Comparison of ENCODE assay signal across 8 mouse cellular contexts in the genomic region with DNA sequence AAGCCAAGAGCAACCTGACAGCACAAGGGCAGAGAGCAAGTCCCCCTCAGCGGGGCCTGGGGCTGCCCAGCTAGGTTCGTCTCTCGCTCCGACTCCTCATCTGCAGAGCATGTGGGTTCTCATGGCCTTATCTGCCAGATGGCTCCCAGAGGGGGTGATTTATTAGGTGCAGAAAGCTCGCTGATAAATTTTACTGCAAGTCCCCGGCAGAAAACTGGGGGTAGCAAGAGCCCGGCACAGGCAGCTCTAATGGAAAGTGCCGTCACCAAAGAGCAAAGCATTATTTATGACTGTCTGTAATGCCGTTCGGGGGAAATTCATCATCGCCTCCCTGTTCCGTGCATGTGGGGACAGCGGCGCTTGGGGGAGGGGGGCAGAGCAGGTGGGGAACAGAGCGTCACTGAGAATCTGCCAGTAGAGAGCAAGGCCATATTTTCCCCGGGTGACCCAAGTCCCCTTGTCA.
DNase-seq lines count a peak whose midpoint lies in the region; ATAC-seq and TF ChIP-seq lines count a peak whose summit lies in the region.
"Had no signal": no experiment of that assay in that cellular context is flagged by ENCODE, and none has a peak within 500 bp of the region (broad histone marks: within the 10 kb centered on the region; RNA-seq: fewer than 3 reads in every experiment).

No protein-coding gene starts in this region.

- no peak overlapping the region for H3K4me3 ChIP-seq in lung, postnatal 0 days (ENCODE audit: low read depth, low read length)
- no peak overlapping the region for H3K4me3 ChIP-seq in lung, adult 2 months (replicated peaks; ENCODE audit: extremely low read depth, low read depth, low read length)
- no peak overlapping the region for H3K4me3 ChIP-seq in heart, adult 2 months
- no peak overlapping the region for H3K4me3 ChIP-seq in intestine, embryonic 15.5 days (replicated peaks)
- peak overlapping the region; percentile 14; the same call in 1 of the 2 replicates for H3K4me3 ChIP-seq in olfactory bulb, adult 2 months (ENCODE audit: insufficient read depth, low read depth, low read length)

- no peaks in the 10 kb centered on the region for H3K27me3 ChIP-seq in lung, postnatal 0 days (replicated peaks; ENCODE audit: insufficient read depth, low read length)
- no peaks in the 10 kb centered on the region for H3K27me3 ChIP-seq in heart, adult 2 months (ENCODE audit: control insufficient read depth, insufficient read depth, low read length)
- no peaks in the 10 kb centered on the region for H3K27me3 ChIP-seq in intestine, embryonic 15.5 days (replicated peaks)

- 34% methylated on average over 16 of the region's 16 CpGs for WGBS in lung, postnatal 0 days
- 27% methylated on average over 16 of the region's 16 CpGs for WGBS in lung, adult 2 months
- whole genome bisulfite sequencing in heart, adult 2 months = 20% methylated on average over 16 of the region's 16 CpGs
- 4% methylated on average over 16 of the region's 16 CpGs for WGBS in intestine, embryonic 15.5 days
- 40% methylated on average over 16 of the region's 16 CpGs for WGBS in olfactory bulb, adult 2 months

- TF ChIP-seq EP300 in lung, postnatal 0 days (IDR thresholded peaks at IDR 0.05) = no peak
- no peak for TF ChIP-seq EP300 in heart, adult 2 months (IDR thresholded peaks at IDR 0.05; ENCODE audit: insufficient read depth, low read depth, low read length)

- 0 out of 2 replicates have a peak overlapping the region, but pooled peaks have one; percentile 1 for H3K4me2 ChIP-seq in lung, postnatal 0 days (replicated peaks; ENCODE audit: low read depth, low read length)
- H3K4me2 ChIP-seq in intestine, embryonic 15.5 days (replicated peaks) = peak overlapping the region; percentile 53

- H3K9ac ChIP-seq in lung, postnatal 0 days (replicated peaks; ENCODE audit: low read depth) = no peak overlapping the region
- H3K9ac ChIP-seq in heart, adult 2 months (ENCODE audit: low read depth, low read length) = no peak overlapping the region; the same call in 1 of the 2 replicates
- peak overlapping the region; percentile 5; the same call in 1 of the 2 replicates for H3K9ac ChIP-seq in intestine, embryonic 15.5 days
- H3K9ac ChIP-seq: liver, embryonic 14.5 days had no signal

- no peak for ATAC-seq in lung, postnatal 0 days
- ATAC-seq in intestine, embryonic 15.5 days = peak; percentile 44
- no peak for ATAC-seq in inflammation-experienced regulatory T-cells, adult 6 months

- H3K79me2 ChIP-seq in heart, adult 2 months (replicated peaks; ENCODE audit: control insufficient read depth, insufficient read depth, low read length) = no peaks in the 10 kb centered on the region

- DNase-seq in lung, postnatal 0 days (ENCODE audit: low spot score) = no peak
- DNase-seq in lung, adult 2 months = no peak
- DNase-seq in heart, adult 2 months = peak; percentile 24 to 29
- DNase-seq in urinary bladder, adult 2 months (ENCODE audit: low spot score) = no peak

- no peak overlapping the region for H3K27ac ChIP-seq in lung, postnatal 0 days (ENCODE audit: low read length)
- no peak overlapping the region for H3K27ac ChIP-seq in heart, adult 2 months
- H3K27ac ChIP-seq in intestine, embryonic 15.5 days = no peak overlapping the region
- H3K27ac ChIP-seq in olfactory bulb, adult 2 months (ENCODE audit: insufficient read depth, low read depth, low read length) = no peak overlapping the region
- H3K27ac ChIP-seq: liver, embryonic 14.5 days had no signal

- H3K9me3 ChIP-seq in lung, postnatal 0 days (ENCODE audit: low read length) = no peaks in the 10 kb centered on the region
- no peaks in the 10 kb centered on the region for H3K9me3 ChIP-seq in intestine, embryonic 15.5 days

- TF ChIP-seq CTCF in lung, postnatal 0 days (IDR thresholded peaks at IDR 0.05) = no peak
- no peak for TF ChIP-seq CTCF in lung, adult 2 months (IDR thresholded peaks at IDR 0.05; ENCODE audit: insufficient read depth, low read length)
- TF ChIP-seq CTCF in heart, adult 2 months (IDR thresholded peaks at IDR 0.05) = no peak
- TF ChIP-seq CTCF in olfactory bulb, adult 2 months (IDR thresholded peaks at IDR 0.05; ENCODE audit: insufficient read depth, low read depth, low read length) = no peak

- no peaks in the 10 kb centered on the region for H3K36me3 ChIP-seq in lung, postnatal 0 days (ENCODE audit: insufficient read depth, low read length)
- no peaks in the 10 kb centered on the region for H3K36me3 ChIP-seq in heart, adult 2 months (ENCODE audit: control insufficient read depth, insufficient read depth, low read length)
- no peaks in the 10 kb centered on the region for H3K36me3 ChIP-seq in intestine, embryonic 15.5 days

- intact Hi-C loops in heart, adult 2 months (cut with DNase I) = no loop called here

- TF ChIP-seq POLR2A in lung, adult 2 months (IDR thresholded peaks at IDR 0.05; ENCODE audit: borderline replicate concordance, extremely low read depth, low read depth, low read length) = no peak
- TF ChIP-seq POLR2A in heart, adult 2 months (IDR thresholded peaks at IDR 0.05; ENCODE audit: insufficient read depth, low read depth, low read length) = no peak
- TF ChIP-seq POLR2A in olfactory bulb, adult 2 months (IDR thresholded peaks at IDR 0.05; ENCODE audit: insufficient read depth, low read depth, low read length) = no peak

- peaks cover 4% of the 10 kb centered on the region; the same call in 1 of the 2 replicates for H3K4me1 ChIP-seq in lung, postnatal 0 days (ENCODE audit: insufficient read depth, low read depth, low read length)
- no peaks in the 10 kb centered on the region for H3K4me1 ChIP-seq in lung, adult 2 months (ENCODE audit: control insufficient read depth, insufficient read depth, low read length)
- H3K4me1 ChIP-seq in heart, adult 2 months (ENCODE audit: control insufficient read depth, insufficient read depth, low read length) = no peaks in the 10 kb centered on the region
- H3K4me1 ChIP-seq in intestine, embryonic 15.5 days (replicated peaks) = peaks cover 8% of the 10 kb centered on the region
- H3K4me1 ChIP-seq in olfactory bulb, adult 2 months (ENCODE audit: control insufficient read depth, insufficient read depth, low read length) = peaks cover 12% of the 10 kb centered on the region

Comparison
In these comparisons a context has a peak if more than half of its experiments do, and no peak if none do; other contexts are left out.
1. DNase-seq: peak in heart, adult 2 months (2 of 2); none in lung, postnatal 0 days (single experiment), lung, adult 2 months (single experiment) and urinary bladder, adult 2 months (single experiment).